Mouse (Mus musculus): ENCODE results near the gene Slc25a31.

- TF ChIP-seq CTCF (IDR thresholded peaks at IDR 0.05; ENCODE audit: low read depth, low read length) (no peak), POLR2A (IDR thresholded peaks at IDR 0.05; ENCODE audit: extremely low read depth, insufficient read depth, low read length) (no peak)
Observed at GRCm38 (mm10) chr3:40685855-40686515, 22.7 kb upstream of the Slc25a31 start.
